Mouse (Mus musculus): Measurements from ENCODE around the gene Olfr250. TPM values are rescaled to one million over a fixed set of nuclear protein-coding genes. Genes with fewer than 3 reads are reported as not detected.
"Not testable (repeated sequence)": the region's sequence is repeated elsewhere in the genome, so short reads cannot be mapped to it uniquely, and the experiment has no call there.

The Olfr250 gene
- polyA plus RNA-seq (2012; ENCODE audit: insufficient read depth, low replicate concordance) = not detected in 2 replicates

- no peaks in the 10 kb centered on the region for H3K36me3 ChIP-seq (replicated peaks; ENCODE audit: low read length)
- H3K4me3 ChIP-seq (replicated peaks) = no peak within 1 kb of the TSS
- no peaks in the 10 kb centered on the region for H3K4me1 ChIP-seq
- no peaks in the 10 kb centered on the region for H3K9me3 ChIP-seq
- no peaks in the 10 kb centered on the region for H3K27me3 ChIP-seq (replicated peaks)
- TF ChIP-seq GATA1 (IDR thresholded peaks at IDR 0.05; ENCODE audit: borderline replicate concordance, low read length) = no peak
- TF ChIP-seq FLI1 (IDR thresholded peaks at IDR 0.05; ENCODE audit: low read length) = no peak
Measured at GRCm38 (mm10) chr9:38366596-38366995, at the start of gene Olfr250. Olfr250 (plus strand) TSS chr9:38366896.

DNA sequence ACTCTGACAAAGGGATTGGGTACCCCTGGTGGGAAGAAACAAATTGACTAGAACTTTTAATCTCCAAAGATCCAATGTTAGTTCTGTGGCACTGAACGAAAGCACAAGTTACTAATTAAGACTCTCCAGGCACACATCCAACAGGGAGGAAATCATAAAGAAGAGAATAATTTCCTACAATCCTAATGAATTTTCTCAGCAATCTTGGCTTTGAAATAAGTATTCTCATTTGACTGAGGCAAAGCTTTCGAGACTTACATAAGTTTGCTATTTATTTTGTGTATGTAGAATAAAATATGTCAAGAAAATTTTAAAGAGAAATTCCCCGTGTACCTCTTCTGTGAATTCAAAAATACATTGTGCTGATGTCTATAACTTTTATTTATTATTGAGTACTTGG lies 37.9 kb upstream of the Olfr250 start, which contains the start of gene Olfr25:
TSS of gene Olfr25 (plus strand) at position 301 of the 400 bp plus-strand sequence.
- H3K4me1 ChIP-seq = no peaks in the 10 kb centered on the region
- H3K36me3 ChIP-seq (replicated peaks; ENCODE audit: low read length) = no peaks in the 10 kb centered on the region

GRCm38 (mm10) chr9:38348111-38348510 lies 18.6 kb upstream of the Olfr250 start, which contains the start of gene Olfr898:
Olfr898 (plus strand) TSS chr9:38348411.
- TF ChIP-seq FLI1 (IDR thresholded peaks at IDR 0.05; ENCODE audit: low read length) = no peak
- no peak for TF ChIP-seq GATA1 (IDR thresholded peaks at IDR 0.05; ENCODE audit: borderline replicate concordance, low read length)
- Histone ChIP-seq H3K4me1 (no peaks in the 10 kb centered on the region), H3K9me3 (peaks cover 10% of the 10 kb centered on the region; the same call in 1 of the 2 replicates), H3K36me3 (replicated peaks; ENCODE audit: low read length) (no peaks in the 10 kb centered on the region), H3K4me3 (replicated peaks) (no peak within 1 kb of the TSS), H3K27me3 (replicated peaks) (no peaks in the 10 kb centered on the region)

More for the DNA sequence above, 37.9 kb upstream of the Olfr250 start, which contains the start of gene Olfr25:
- TF ChIP-seq FLI1 (IDR thresholded peaks at IDR 0.05; ENCODE audit: low read length) = no peak
- no peak for TF ChIP-seq GATA1 (IDR thresholded peaks at IDR 0.05; ENCODE audit: borderline replicate concordance, low read length)
- Histone ChIP-seq H3K9me3 (0 out of 2 replicates have a peak, but pooled peaks cover 5% of the 10 kb centered on the region), H3K4me3 (replicated peaks) (no peak within 1 kb of the TSS), H3K27me3 (replicated peaks) (no peaks in the 10 kb centered on the region)

- Histone ChIP-seq H3K4me1 (no peaks in the 10 kb centered on the region), H3K36me3 (replicated peaks; ENCODE audit: low read length) (no peaks in the 10 kb centered on the region), H3K9me3 (no peaks in the 10 kb centered on the region), H3K27me3 (replicated peaks) (no peaks in the 10 kb centered on the region), H3K4me3 (replicated peaks) (no peak within 1 kb of the TSS)
- TF ChIP-seq GATA1 (IDR thresholded peaks at IDR 0.05; ENCODE audit: borderline replicate concordance, low read length) = no peak
- no peak for TF ChIP-seq FLI1 (IDR thresholded peaks at IDR 0.05; ENCODE audit: low read length)
Measured at GRCm38 (mm10) chr9:38376786-38377185, 10.1 kb downstream of the Olfr250 start, which contains the start of gene Olfr251. Olfr251 (plus strand) TSS chr9:38377086.

DNA sequence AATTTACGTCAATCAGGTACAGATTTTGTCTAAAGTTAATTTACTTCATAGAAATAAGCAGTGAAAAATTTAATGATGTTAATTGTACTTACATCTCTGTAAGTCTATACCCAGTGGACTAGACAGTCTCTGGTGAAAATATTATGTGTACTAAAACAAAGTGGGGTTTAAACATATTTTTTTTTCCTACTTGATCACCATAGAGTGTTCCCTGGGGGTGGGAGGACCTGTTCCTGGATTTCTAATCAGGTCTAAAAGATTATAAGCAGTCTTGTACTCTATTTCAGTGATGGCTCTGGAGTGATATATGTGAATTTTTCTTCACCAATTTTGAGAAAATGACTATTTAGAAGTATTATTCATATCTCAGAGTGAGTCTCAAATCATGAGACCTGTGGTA lies 34.7 kb downstream of the Olfr250 start, which contains the start of gene Olfr147:
TSS of gene Olfr147 (plus strand) at position 301 of the 400 bp plus-strand sequence.
- H3K4me3 ChIP-seq (replicated peaks) = no peak within 1 kb of the TSS
- no peaks in the 10 kb centered on the region for H3K9me3 ChIP-seq
- no peaks in the 10 kb centered on the region for H3K36me3 ChIP-seq (replicated peaks; ENCODE audit: low read length)
- H3K4me1 ChIP-seq = no peaks in the 10 kb centered on the region
- no peaks in the 10 kb centered on the region for H3K27me3 ChIP-seq (replicated peaks)
- TF ChIP-seq FLI1 (IDR thresholded peaks at IDR 0.05; ENCODE audit: low read length) (no peak), GATA1 (IDR thresholded peaks at IDR 0.05; ENCODE audit: borderline replicate concordance, low read length) (no peak)

DNA sequence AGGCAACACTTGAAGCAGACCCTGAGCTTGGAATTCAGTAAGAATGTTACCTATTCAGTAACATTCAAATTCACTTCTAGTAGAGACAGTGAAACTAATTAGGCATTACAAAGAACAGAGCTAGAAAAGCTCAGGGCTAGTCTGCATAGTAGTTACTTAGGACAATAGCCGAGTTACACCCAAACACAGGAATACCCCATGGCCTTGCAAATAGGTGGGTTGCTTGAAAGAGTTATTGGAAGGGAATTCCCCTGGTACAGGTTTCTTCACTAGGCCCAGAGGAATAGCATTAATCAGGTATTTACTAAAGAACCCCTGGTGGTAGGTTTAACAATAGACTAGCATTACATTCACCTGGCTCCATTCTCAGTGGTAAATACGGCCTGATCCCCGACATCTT lies 40.8 kb downstream of the Olfr250 start:
- not testable (repeated sequence) for H3K4me1 ChIP-seq, H3K9me3 ChIP-seq

DNA sequence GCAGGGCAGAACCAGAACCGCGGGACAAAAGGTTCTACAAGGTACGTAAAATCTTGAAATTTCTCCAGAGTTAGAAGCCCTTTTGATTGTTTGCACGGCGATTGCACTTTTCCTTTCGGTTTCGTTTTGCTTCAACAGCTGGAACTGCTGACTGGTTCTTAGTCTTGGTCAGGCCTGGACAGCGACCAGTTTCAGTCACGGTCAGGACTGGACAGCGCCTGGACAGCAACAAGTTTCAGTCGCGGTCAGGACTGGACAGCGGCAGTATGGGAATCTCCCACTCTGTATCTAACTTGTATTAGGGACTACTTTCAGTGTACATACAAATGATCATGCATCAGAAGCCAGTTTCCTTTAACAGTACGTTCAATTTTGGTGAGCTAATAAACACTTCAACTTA lies 46.8 kb downstream of the Olfr250 start:
- H3K36me3 ChIP-seq (replicated peaks; ENCODE audit: low read length); H3K4me3 ChIP-seq (replicated peaks); H3K9me3 ChIP-seq; H3K4me1 ChIP-seq; H3K27me3 ChIP-seq (replicated peaks): not testable (repeated sequence)

More for the DNA sequence above, 40.8 kb downstream of the Olfr250 start:
- H3K27me3 ChIP-seq (replicated peaks); H3K4me3 ChIP-seq (replicated peaks); H3K36me3 ChIP-seq (replicated peaks; ENCODE audit: low read length): not testable (repeated sequence)

Other genes with a start within 250 kb of the Olfr250 start
- gene Olfr890, start 224.4 kb upstream of the Olfr250 start, polyA plus RNA-seq (2012; ENCODE audit: insufficient read depth, low replicate concordance) = not detected in 2 replicates
- gene Olfr891, start 186.1 kb upstream of the Olfr250 start, polyA plus RNA-seq (2012; ENCODE audit: insufficient read depth, low replicate concordance) = not detected in 2 replicates
- gene Olfr893, start 158.5 kb upstream of the Olfr250 start, polyA plus RNA-seq (2012; ENCODE audit: insufficient read depth, low replicate concordance) = not detected in 2 replicates
- gene Olfr894, start 148.8 kb upstream of the Olfr250 start, polyA plus RNA-seq (2012; ENCODE audit: insufficient read depth, low replicate concordance) = not detected in 2 replicates
- not detected in 2 replicates for gene Olfr143, start 114.1 kb upstream of the Olfr250 start, polyA plus RNA-seq (2012; ENCODE audit: insufficient read depth, low replicate concordance)
- not detected in 2 replicates for gene Olfr895, start 99.0 kb upstream of the Olfr250 start, polyA plus RNA-seq (2012; ENCODE audit: insufficient read depth, low replicate concordance)
- not detected in 2 replicates for gene Olfr896-ps1, start 75.8 kb upstream of the Olfr250 start, polyA plus RNA-seq (2012; ENCODE audit: insufficient read depth, low replicate concordance)
- gene Olfr25, start 37.8 kb upstream of the Olfr250 start, polyA plus RNA-seq (2012; ENCODE audit: insufficient read depth, low replicate concordance) = not detected in 2 replicates
- gene Olfr898, start 18.5 kb upstream of the Olfr250 start, polyA plus RNA-seq (2012; ENCODE audit: insufficient read depth, low replicate concordance) = not detected in 2 replicates
- not detected in 2 replicates for gene Olfr251, start 10.2 kb downstream of the Olfr250 start, polyA plus RNA-seq (2012; ENCODE audit: insufficient read depth, low replicate concordance)
- gene Olfr147, start 34.8 kb downstream of the Olfr250 start, polyA plus RNA-seq (2012; ENCODE audit: insufficient read depth, low replicate concordance) = not detected in 2 replicates
- gene Olfr901, start 62.6 kb downstream of the Olfr250 start, polyA plus RNA-seq (2012; ENCODE audit: insufficient read depth, low replicate concordance) = not detected in 2 replicates
- not detected in 2 replicates for gene Olfr902, start 80.8 kb downstream of the Olfr250 start, polyA plus RNA-seq (2012; ENCODE audit: insufficient read depth, low replicate concordance)
- gene Olfr904, start 96.2 kb downstream of the Olfr250 start, polyA plus RNA-seq (2012; ENCODE audit: insufficient read depth, low replicate concordance) = not detected in 2 replicates
- not detected in 2 replicates for gene Olfr905, start 104.2 kb downstream of the Olfr250 start, polyA plus RNA-seq (2012; ENCODE audit: insufficient read depth, low replicate concordance)
- gene Olfr906, start 120.2 kb downstream of the Olfr250 start, polyA plus RNA-seq (2012; ENCODE audit: insufficient read depth, low replicate concordance) = not detected in 2 replicates
- not detected in 2 replicates for gene Olfr907, start 128.9 kb downstream of the Olfr250 start, polyA plus RNA-seq (2012; ENCODE audit: insufficient read depth, low replicate concordance)
- not detected in 2 replicates for gene Olfr911-ps1, start 154.7 kb downstream of the Olfr250 start, polyA plus RNA-seq (2012; ENCODE audit: insufficient read depth, low replicate concordance)
- gene Olfr910, start 171.0 kb downstream of the Olfr250 start, polyA plus RNA-seq (2012; ENCODE audit: insufficient read depth, low replicate concordance) = not detected in 2 replicates
- not detected in 2 replicates for gene Olfr912, start 213.3 kb downstream of the Olfr250 start, polyA plus RNA-seq (2012; ENCODE audit: insufficient read depth, low replicate concordance)
- not detected in 2 replicates for gene Olfr913, start 225.9 kb downstream of the Olfr250 start, polyA plus RNA-seq (2012; ENCODE audit: insufficient read depth, low replicate concordance)
- not detected in 2 replicates for gene Olfr914, start 238.2 kb downstream of the Olfr250 start, polyA plus RNA-seq (2012; ENCODE audit: insufficient read depth, low replicate concordance)

All from megakaryocyte, embryonic 14.5 days (primary cell).